Mouse (Mus musculus) myocyte (in vitro differentiated cells): ENCODE results near the gene Lgals3bp. TPM values are rescaled to one million over a fixed set of nuclear protein-coding genes. Genes with fewer than 3 reads are reported as not detected.

Experiments
- H3K27me3 ChIP-seq: one replicate; pipeline ENCODE4 v1.6.1; 2011; ENCODE audit not compliant: control insufficient read depth, insufficient read depth, insufficient read length
- H3K36me3 ChIP-seq: one replicate; pipeline ENCODE4 v1.6.1; 2011; ENCODE audit not compliant: control insufficient read depth, insufficient read depth
- H3K4me2 ChIP-seq: one replicate; pipeline ENCODE4 v1.6.1; 2011; ENCODE audit warnings: low read depth, control low read depth
- H3K4me3 ChIP-seq: one replicate; pipeline ENCODE4 v1.5.1; 2011; ENCODE audit warnings: mild to moderate bottlenecking, control low read depth, moderate library complexity
- H3K79me2 ChIP-seq: one replicate; pipeline ENCODE4 v1.6.1; 2011; ENCODE audit not compliant: control insufficient read depth, insufficient read depth
- H3ac ChIP-seq: one replicate; pipeline ENCODE4 v1.6.1; 2011; ENCODE audit not compliant: control insufficient read depth, insufficient read length
- CEBPB ChIP-seq: IDR thresholded peaks from 2 replicates; pipeline ENCODE4 v1.6.1; 2011; ENCODE audit warnings: mild to moderate bottlenecking, moderate library complexity; ENCODE audit not compliant: poor library complexity, insufficient read depth, severe bottlenecking
- E2F4 ChIP-seq: IDR thresholded peaks from one replicate; pipeline ENCODE4 v1.6.1; 2011; ENCODE audit warnings: mild to moderate bottlenecking, control low read depth, moderate library complexity; ENCODE audit not compliant: insufficient read depth
- MAX ChIP-seq: IDR thresholded peaks from one replicate; pipeline ENCODE4 v1.6.1; 2011; ENCODE audit warnings: low read depth, mild to moderate bottlenecking, control low read depth
- MYOD1 ChIP-seq, 3 experiments: IDR thresholded peaks; one replicate each; pipeline ENCODE4 v1.6.1; 2011; ENCODE audit warnings: control low read depth in 2 of 3, low read depth in 2 of 3, mild to moderate bottlenecking in 2 of 3, moderate library complexity in 1 of 3; ENCODE audit not compliant: insufficient read length in 2 of 3, control insufficient read depth in 1 of 3
- MYOG ChIP-seq, 3 experiments: IDR thresholded peaks; one replicate each; pipeline ENCODE4 v1.6.1; 2011; ENCODE audit warnings: control low read depth in 2 of 3, low read depth in 2 of 3, mild to moderate bottlenecking in 2 of 3; ENCODE audit not compliant: insufficient read length in 2 of 3, control insufficient read depth in 1 of 3, insufficient read depth in 1 of 3
- POLR2A ChIP-seq: IDR thresholded peaks from one replicate; pipeline ENCODE4 v1.6.1; 2011; ENCODE audit warnings: low read depth, mild to moderate bottlenecking, control low read depth, moderate library complexity; ENCODE audit not compliant: insufficient read length
- POLR2AphosphoS2 ChIP-seq: IDR thresholded peaks from one replicate; pipeline ENCODE4 v1.6.1; 2011; ENCODE audit warnings: low read depth, control low read depth; ENCODE audit not compliant: insufficient read length
- REST ChIP-seq: IDR thresholded peaks from one replicate; pipeline ENCODE4 v1.6.1; 2011; ENCODE audit warnings: mild to moderate bottlenecking, control low read depth, moderate library complexity; ENCODE audit not compliant: insufficient read depth, insufficient read length
- SRF ChIP-seq: IDR thresholded peaks from one replicate; pipeline ENCODE4 v1.6.1; 2011; ENCODE audit warnings: low read depth; ENCODE audit not compliant: control insufficient read depth, insufficient read length
- TCF12 ChIP-seq: IDR thresholded peaks from one replicate; pipeline ENCODE4 v1.6.1; 2011; ENCODE audit warnings: mild to moderate bottlenecking, control low read depth; ENCODE audit not compliant: poor library complexity, insufficient read depth, severe bottlenecking
- TCF3 ChIP-seq: IDR thresholded peaks from one replicate; pipeline ENCODE4 v1.6.1; 2011; ENCODE audit warnings: low read depth, control low read depth; ENCODE audit not compliant: insufficient read length
- USF1 ChIP-seq: IDR thresholded peaks from one replicate; pipeline ENCODE4 v1.6.1; 2011; ENCODE audit warnings: low read depth, mild to moderate bottlenecking, control low read depth, moderate library complexity
- polyA plus RNA-seq: library from polyadenylated mRNA; unstranded; fragments of >200 nt; fragmentation: generic; extraction: Trizol; gene quantifications from one replicate; pipeline ENCODE4 v1.2.1, GENCODE M21; 2012; ENCODE audit warnings: missing spikeins

Lgals3bp gene
- polyA plus RNA-seq, 1 experiment: 16.4 TPM

DNA sequence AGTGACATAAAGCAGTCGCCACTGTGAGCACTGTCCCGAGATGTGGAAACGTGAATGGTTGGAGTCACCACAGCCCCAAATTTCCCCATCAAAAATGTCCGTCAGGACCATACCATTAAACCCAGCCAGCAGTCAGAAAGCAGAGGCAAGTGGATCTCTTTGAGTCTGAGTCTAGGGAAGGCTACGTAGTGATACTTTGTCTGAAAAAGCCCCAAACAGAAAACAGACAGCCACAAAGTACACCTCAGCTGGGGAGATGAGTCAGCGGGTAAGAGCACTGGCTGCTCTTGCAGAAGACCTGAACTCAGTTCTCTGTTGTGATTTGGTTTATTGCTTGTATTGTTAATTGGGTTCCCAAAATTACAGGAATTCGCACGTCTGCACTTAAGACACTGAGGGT is 35.3 kb downstream of the Lgals3bp start:
- Histone ChIP-seq H3ac (no peak overlapping the region), H3K4me3 (no peak overlapping the region), H3K36me3 (no peaks in the 10 kb centered on the region), H3K27me3 (no peaks in the 10 kb centered on the region), H3K4me2 (peak overlapping the region; percentile 75), H3K79me2 (no peaks in the 10 kb centered on the region)
- no peak for TF ChIP-seq SRF
- TF ChIP-seq POLR2A: no peak
- no peak for TF ChIP-seq POLR2AphosphoS2
- no peak for TF ChIP-seq MYOD1 (IDR thresholded peaks at IDR 0.05; ENCODE audit: control insufficient read depth in 1 of 3, insufficient read length in 2 of 3, low read depth in 2 of 3)
- TF ChIP-seq MAX: no peak
- TF ChIP-seq CEBPB: no peak
- no peak for TF ChIP-seq TCF12
- no peak for TF ChIP-seq MYOG (IDR thresholded peaks at IDR 0.05; ENCODE audit: control insufficient read depth in 1 of 3, insufficient read depth in 1 of 3, insufficient read length in 2 of 3, low read depth in 2 of 3)
- TF ChIP-seq E2F4: no peak
- TF ChIP-seq USF1: no peak
- TF ChIP-seq TCF3: no peak
- no peak for TF ChIP-seq REST

DNA sequence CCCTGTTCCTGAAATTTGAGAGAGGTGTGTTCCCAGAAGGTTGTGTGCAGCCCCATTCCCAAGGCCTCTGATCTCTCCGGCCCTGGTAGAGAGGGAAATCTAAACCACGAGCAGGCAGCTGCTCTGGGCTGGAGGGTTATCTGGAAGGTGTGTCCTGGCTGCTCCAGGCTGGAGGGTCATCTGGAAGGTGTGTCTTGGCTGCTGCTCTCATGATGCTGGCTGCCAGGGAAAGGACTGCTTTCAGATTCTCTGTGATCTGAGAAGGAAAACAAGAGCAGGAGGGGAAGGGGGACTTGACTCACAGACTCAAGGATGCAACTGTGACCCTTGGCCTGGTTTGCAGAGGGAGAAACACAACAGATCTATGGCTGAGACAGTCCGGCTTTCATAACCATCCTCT is 35.8 kb downstream of the Lgals3bp start:
- Histone ChIP-seq H3K36me3 (no peaks in the 10 kb centered on the region), H3K79me2 (no peaks in the 10 kb centered on the region), H3K27me3 (no peaks in the 10 kb centered on the region), H3K4me3 (no peak overlapping the region), H3ac (no peak overlapping the region), H3K4me2 (peak overlapping the region; percentile 75)
- TF ChIP-seq MYOD1 (IDR thresholded peaks at IDR 0.05; ENCODE audit: control insufficient read depth in 1 of 3, insufficient read length in 2 of 3, low read depth in 2 of 3) (peak in 2 of 3 experiments; percentile 67 to 94), TCF3 (peak; percentile 2), SRF (no peak), USF1 (no peak), MAX (no peak), POLR2AphosphoS2 (no peak), REST (no peak), CEBPB (no peak), MYOG (IDR thresholded peaks at IDR 0.05; ENCODE audit: control insufficient read depth in 1 of 3, insufficient read depth in 1 of 3, insufficient read length in 2 of 3, low read depth in 2 of 3) (peak; percentile 55 to 95 (median 61)), POLR2A (no peak), TCF12 (peak; percentile 62), E2F4 (no peak)

DNA sequence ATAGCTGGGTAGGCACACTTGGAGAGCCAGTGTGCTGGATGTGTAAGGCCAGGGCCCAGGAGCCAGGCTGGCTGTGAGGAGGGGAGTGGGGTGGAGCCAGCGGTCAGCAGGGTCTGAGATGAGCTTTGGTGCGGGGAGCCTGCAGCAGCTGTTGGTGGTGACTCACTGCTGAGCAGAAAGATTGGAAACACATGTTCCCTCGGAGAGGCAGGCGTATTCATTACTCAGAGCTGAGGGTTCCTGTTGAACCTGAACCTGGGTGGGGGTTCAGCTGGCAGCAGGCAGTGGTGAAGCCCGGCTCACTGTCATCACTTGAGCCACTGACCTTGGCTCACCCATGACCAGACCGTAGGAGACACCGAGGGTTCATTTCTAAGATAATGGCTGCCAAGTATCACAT is 36.7 kb downstream of the Lgals3bp start:
- Histone ChIP-seq H3K4me2 (peak overlapping the region; percentile 88), H3K36me3 (no peaks in the 10 kb centered on the region), H3K79me2 (no peaks in the 10 kb centered on the region), H3ac (no peak overlapping the region), H3K27me3 (no peaks in the 10 kb centered on the region), H3K4me3 (no peak overlapping the region)
- TF ChIP-seq TCF3: peak; percentile 94
- peak; percentile 97 to 100 (median 98) for TF ChIP-seq MYOG (IDR thresholded peaks at IDR 0.05; ENCODE audit: control insufficient read depth in 1 of 3, insufficient read depth in 1 of 3, insufficient read length in 2 of 3, low read depth in 2 of 3)
- 0 out of 2 replicates have a peak, but pooled peaks have one; percentile 24 for TF ChIP-seq CEBPB
- TF ChIP-seq POLR2A: peak; percentile 43
- peak; percentile 71 to 99 (median 98) for TF ChIP-seq MYOD1 (IDR thresholded peaks at IDR 0.05; ENCODE audit: control insufficient read depth in 1 of 3, insufficient read length in 2 of 3, low read depth in 2 of 3)
- no peak for TF ChIP-seq USF1
- TF ChIP-seq TCF12: peak; percentile 99
- TF ChIP-seq REST: no peak
- peak; percentile 63 for TF ChIP-seq SRF

DNA sequence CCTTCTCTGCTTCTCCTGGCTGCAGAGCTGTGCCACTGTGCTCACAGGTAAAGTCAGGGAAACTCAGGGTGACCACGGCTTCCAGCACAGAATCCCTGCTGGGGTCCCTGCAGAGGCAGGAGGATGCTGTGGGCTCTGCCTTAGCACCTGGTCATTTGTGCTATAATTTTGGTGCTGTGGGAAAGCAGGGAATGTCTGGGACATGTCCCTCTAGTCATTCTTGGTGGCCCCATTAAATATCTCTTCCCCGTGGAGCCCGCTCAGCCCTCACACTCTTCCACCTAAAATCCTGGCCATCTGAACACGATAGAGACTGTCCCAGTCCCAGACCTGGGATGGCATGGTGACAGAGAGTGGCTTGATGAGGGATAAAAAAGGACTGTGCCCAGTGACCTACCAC is 37.9 kb downstream of the Lgals3bp start:
- peak overlapping the region; percentile 88 for H3K4me2 ChIP-seq
- TF ChIP-seq POLR2AphosphoS2: no peak
- no peak for TF ChIP-seq CEBPB
- no peak for TF ChIP-seq SRF
- H3K79me2 ChIP-seq: no peaks in the 10 kb centered on the region

GRCm38 (mm10) chr11:118362971-118363518 is 38.8 kb downstream of the Lgals3bp start:
- no peak overlapping the region for H3K4me3 ChIP-seq
- no peaks in the 10 kb centered on the region for H3K36me3 ChIP-seq
- no peak overlapping the region for H3ac ChIP-seq
- TF ChIP-seq CEBPB: no peak
- peak in 1 of 3 experiments; percentile 36 for TF ChIP-seq MYOG (IDR thresholded peaks at IDR 0.05; ENCODE audit: control insufficient read depth in 1 of 3, insufficient read depth in 1 of 3, insufficient read length in 2 of 3, low read depth in 2 of 3)
- no peak for TF ChIP-seq MAX
- peak; percentile 14 for TF ChIP-seq POLR2AphosphoS2
- TF ChIP-seq POLR2A: peak; percentile 66
- TF ChIP-seq TCF12: no peak
- no peak for TF ChIP-seq TCF3
- TF ChIP-seq SRF: no peak
- peak in 1 of 3 experiments; percentile 7 for TF ChIP-seq MYOD1 (IDR thresholded peaks at IDR 0.05; ENCODE audit: control insufficient read depth in 1 of 3, insufficient read length in 2 of 3, low read depth in 2 of 3)
- no peak for TF ChIP-seq E2F4
- TF ChIP-seq USF1: peak; percentile 72
- TF ChIP-seq REST: no peak
- no peaks in the 10 kb centered on the region for H3K79me2 ChIP-seq
- H3K27me3 ChIP-seq: no peaks in the 10 kb centered on the region
- peak overlapping the region; percentile 88 for H3K4me2 ChIP-seq

More for the DNA sequence above, 37.9 kb downstream of the Lgals3bp start:
- Histone ChIP-seq H3K36me3 (no peaks in the 10 kb centered on the region), H3K27me3 (no peaks in the 10 kb centered on the region), H3K4me3 (no peak overlapping the region), H3ac (no peak overlapping the region)
